Mouse (Mus musculus): ENCODE measurements at regions not wholly inside any gene's neighbourhood (a gene's known extent, or its start where the extent isn't known, plus 50 kb on each side); places are given as distances from the start of the nearest gene placed in this dataset.

GRCm38 (mm10) chr6:94405371-94406076 is 94.6 kb upstream of the Slc25a26 start:
- no peaks in the 10 kb centered on the region for H3K79me2 ChIP-seq (ENCODE audit: control insufficient read depth, insufficient read depth, low read length, poor library complexity)
- no peak overlapping the region for H3K9ac ChIP-seq (ENCODE audit: control insufficient read depth, low read depth, low read length, poor library complexity, severe bottlenecking)
- H3K27me3 ChIP-seq (ENCODE audit: control insufficient read depth in 1 of 2, insufficient read depth in 2 of 2, low read length in 2 of 2): no peaks in the 10 kb centered on the region
- no peak overlapping the region for H3K4me3 ChIP-seq (ENCODE audit: control insufficient read depth in 1 of 2, insufficient read depth in 1 of 2, low read depth in 2 of 2, low read length in 2 of 2)
- no peak overlapping the region for H3K27ac ChIP-seq (ENCODE audit: control insufficient read depth, low read depth, low read length)
- DNase-seq (ENCODE audit: low read depth, low spot score): no peak
- H3K9me3 ChIP-seq (replicated peaks; ENCODE audit: insufficient read depth, low read length): no peaks in the 10 kb centered on the region
- H3K36me3 ChIP-seq (ENCODE audit: control insufficient read depth in 1 of 2, insufficient read depth in 2 of 2, low read length in 2 of 2): no peaks in the 10 kb centered on the region
- H3K4me1 ChIP-seq (ENCODE audit: control insufficient read depth in 1 of 2, insufficient read depth in 2 of 2, low read length in 2 of 2): no peaks in the 10 kb centered on the region
- no peak for TF ChIP-seq SIN3A (IDR thresholded peaks at IDR 0.05; ENCODE audit: low read length)

GRCm38 (mm10) chr6:94401617-94402481 is 98.3 kb upstream of the Slc25a26 start:
- Histone ChIP-seq H3K36me3 (ENCODE audit: control insufficient read depth in 1 of 2, insufficient read depth in 2 of 2, low read length in 2 of 2) (no peaks in the 10 kb centered on the region), H3K4me1 (ENCODE audit: control insufficient read depth in 1 of 2, insufficient read depth in 2 of 2, low read length in 2 of 2) (no peaks in the 10 kb centered on the region), H3K4me3 (ENCODE audit: control insufficient read depth in 1 of 2, insufficient read depth in 1 of 2, low read depth in 2 of 2, low read length in 2 of 2) (no peak overlapping the region), H3K79me2 (ENCODE audit: control insufficient read depth, insufficient read depth, low read length, poor library complexity) (no peaks in the 10 kb centered on the region), H3K27me3 (ENCODE audit: control insufficient read depth in 1 of 2, insufficient read depth in 2 of 2, low read length in 2 of 2) (no peaks in the 10 kb centered on the region), H3K27ac (ENCODE audit: control insufficient read depth, low read depth, low read length) (no peak overlapping the region), H3K9ac (ENCODE audit: control insufficient read depth, low read depth, low read length, poor library complexity, severe bottlenecking) (no peak overlapping the region), H3K9me3 (replicated peaks; ENCODE audit: insufficient read depth, low read length) (no peaks in the 10 kb centered on the region)
- no peak for TF ChIP-seq SMC3 (IDR thresholded peaks at IDR 0.05; ENCODE audit: low read depth, low read length)
- TF ChIP-seq MAZ (IDR thresholded peaks at IDR 0.05; ENCODE audit: low read depth, low read length): no peak
- no peak for TF ChIP-seq E2F4 (IDR thresholded peaks at IDR 0.05; ENCODE audit: borderline replicate concordance, low read depth, low read length)
- TF ChIP-seq ZC3H11A (IDR thresholded peaks at IDR 0.05; ENCODE audit: low read depth, low read length): no peak
- no peak for TF ChIP-seq TAL1 (IDR thresholded peaks at IDR 0.05; ENCODE audit: low read length)
- no peak for TF ChIP-seq BHLHE40 (IDR thresholded peaks at IDR 0.05; ENCODE audit: borderline replicate concordance, low read depth, low read length)
- TF ChIP-seq NRF1 (IDR thresholded peaks at IDR 0.05; ENCODE audit: insufficient read depth, low read depth, low read length, poor library complexity, severe bottlenecking): no peak
- no peak for TF ChIP-seq RAD21 (IDR thresholded peaks at IDR 0.05; ENCODE audit: low read depth, low read length)
- no peak for TF ChIP-seq USF1 (IDR thresholded peaks at IDR 0.05; ENCODE audit: low read depth, low read length)
- TF ChIP-seq TBP (IDR thresholded peaks at IDR 0.05; ENCODE audit: low read depth, low read length): no peak
- TF ChIP-seq EP300 (IDR thresholded peaks at IDR 0.05; ENCODE audit: low read depth in 1 of 2, low read length in 2 of 2): no peak
- no peak for TF ChIP-seq CHD1 (IDR thresholded peaks at IDR 0.05; ENCODE audit: low read depth, low read length)
- TF ChIP-seq MYC (IDR thresholded peaks at IDR 0.05; ENCODE audit: low read depth, low read length): no peak
- no peak for DNase-seq (ENCODE audit: low read depth, low spot score)
